Mouse (Mus musculus): ENCODE measurements around the gene Aig1. TPM values are rescaled to one million over a fixed set of nuclear protein-coding genes. Genes with fewer than 3 reads are reported as not detected.
A peak's percentile ranks its signal among the peaks of the same experiment; 100 is the strongest.
"Not testable (repeated sequence)": the region's sequence is repeated elsewhere in the genome, so short reads cannot be mapped to it uniquely, and the experiment has no call there.

The Aig1 gene
- total RNA-seq (2021), result 10 to 100 TPM; 61.1 to 64.1 TPM

- peak; percentile 76 to 86 for DNase-seq (ENCODE audit: low spot score in 2 of 2)
- intact Hi-C loops (cut with DNase I), result loop anchor here (5.0 to 10.0 kb wide), 5 partner anchors 91 to 456 kb away; partner anchors contain the start of gene Hivep2
Measured at GRCm38 (mm10) chr10:13868371-13869321, at the start of gene Aig1. Gene Aig1, minus strand, starts transcription at chr10:13868980.

DNA sequence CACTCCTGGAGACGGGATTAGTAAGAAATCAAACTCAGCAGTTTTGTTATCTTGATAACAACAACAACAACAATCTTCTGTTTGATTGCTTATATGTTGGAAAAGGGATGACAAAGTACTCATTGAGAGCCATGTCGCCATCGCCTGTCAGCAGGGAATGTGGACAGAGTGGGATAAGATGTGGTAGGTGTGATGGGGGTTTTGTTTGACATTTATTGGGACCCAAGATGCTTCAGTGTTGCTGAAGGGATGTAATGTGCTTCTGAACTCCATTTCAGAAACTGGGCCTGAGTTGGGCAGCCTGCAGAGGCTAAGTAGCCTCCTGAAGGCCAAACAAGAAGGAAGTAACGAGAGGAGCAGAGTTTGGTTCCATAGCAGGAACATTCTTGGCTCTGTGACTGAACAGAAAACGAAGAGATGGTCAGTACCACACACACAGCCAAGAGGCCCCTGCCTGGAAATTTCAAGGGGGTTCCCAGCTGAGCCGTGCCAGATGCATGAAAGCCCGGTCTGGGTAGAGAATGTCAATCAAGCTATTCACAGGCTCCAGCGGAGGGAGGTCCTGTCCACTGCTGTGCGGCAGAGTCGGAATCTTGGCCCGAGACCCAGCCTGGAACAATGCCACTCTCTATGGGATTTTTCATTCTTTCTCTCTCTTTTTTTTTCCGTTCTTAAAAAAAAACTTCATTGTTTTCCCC, 48.0 kb upstream of the Aig1 start:
- intact Hi-C loops (cut with DNase I), result no loop called here
- DNase-seq (ENCODE audit: low spot score in 2 of 2), result peak in 1 of 2 experiments; percentile 16

DNA sequence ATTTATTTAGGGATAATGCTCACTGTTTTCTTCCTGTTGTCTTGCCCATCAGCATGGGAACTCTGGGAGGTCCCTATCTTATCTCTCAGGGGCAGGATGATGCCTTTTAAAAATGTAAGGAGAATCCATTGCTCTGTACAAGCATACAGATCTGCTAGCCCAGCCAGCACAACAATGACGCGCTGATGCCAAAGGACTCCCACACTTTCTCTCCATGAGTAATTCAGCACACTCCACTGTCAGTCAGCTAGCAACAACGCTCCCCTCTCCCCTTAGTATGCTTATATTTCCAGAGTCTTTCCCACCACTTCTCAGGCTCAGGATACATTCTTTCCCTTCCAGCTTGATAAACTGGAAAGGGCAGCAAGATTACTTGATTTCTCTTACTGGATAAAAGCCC, 46.4 kb upstream of the Aig1 start:
- no peak for DNase-seq (ENCODE audit: low spot score in 2 of 2)
- intact Hi-C loops (cut with DNase I), result no loop called here

DNA sequence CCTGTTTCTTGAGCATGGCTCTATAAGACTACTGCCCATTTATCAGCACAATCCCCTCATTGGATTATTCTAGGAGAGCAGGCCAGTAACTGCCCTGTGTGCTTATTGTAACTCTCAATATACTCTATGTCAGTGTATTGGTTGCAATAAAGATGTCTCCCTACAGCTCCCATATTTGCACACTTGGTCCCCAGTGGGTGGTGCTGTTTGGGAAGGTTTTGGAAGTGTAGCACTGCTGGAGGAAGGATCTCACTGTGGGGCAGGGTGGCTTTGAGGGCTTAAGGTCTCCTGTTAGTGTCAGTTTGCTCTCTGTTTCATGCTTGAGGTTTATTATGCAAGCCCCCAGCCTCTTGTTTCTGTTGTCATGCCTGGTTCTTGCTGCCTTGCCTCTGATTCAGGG, 44.9 kb upstream of the Aig1 start:
- DNase-seq (ENCODE audit: low spot score in 2 of 2), result no peak
- intact Hi-C loops (cut with DNase I), result no loop called here

DNA sequence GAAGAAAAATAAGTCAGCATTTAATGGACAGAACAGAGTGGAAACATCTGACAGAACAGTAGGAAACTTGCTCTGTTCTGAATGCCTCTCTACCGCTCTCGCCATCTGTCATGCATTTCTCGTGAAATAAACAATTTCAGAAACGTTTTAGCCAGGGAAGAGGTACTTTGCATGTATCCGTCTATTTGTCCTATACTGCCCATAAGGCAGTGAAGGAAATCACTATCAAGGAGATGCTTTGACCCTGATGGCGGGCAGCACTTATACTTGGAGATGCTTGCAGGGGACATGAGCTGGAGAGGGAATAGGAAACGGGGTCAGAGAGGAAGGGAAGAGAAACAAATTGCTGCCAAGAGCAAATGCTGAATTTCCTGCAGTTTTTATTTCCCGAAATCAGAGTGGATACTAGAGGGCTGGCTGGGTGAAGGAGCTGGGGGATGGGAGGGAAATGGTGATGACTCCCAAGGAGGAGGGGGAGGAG, 37.5 kb upstream of the Aig1 start:
- intact Hi-C loops (cut with DNase I), result no loop called here
- no peak for DNase-seq (ENCODE audit: low spot score in 2 of 2)

DNA sequence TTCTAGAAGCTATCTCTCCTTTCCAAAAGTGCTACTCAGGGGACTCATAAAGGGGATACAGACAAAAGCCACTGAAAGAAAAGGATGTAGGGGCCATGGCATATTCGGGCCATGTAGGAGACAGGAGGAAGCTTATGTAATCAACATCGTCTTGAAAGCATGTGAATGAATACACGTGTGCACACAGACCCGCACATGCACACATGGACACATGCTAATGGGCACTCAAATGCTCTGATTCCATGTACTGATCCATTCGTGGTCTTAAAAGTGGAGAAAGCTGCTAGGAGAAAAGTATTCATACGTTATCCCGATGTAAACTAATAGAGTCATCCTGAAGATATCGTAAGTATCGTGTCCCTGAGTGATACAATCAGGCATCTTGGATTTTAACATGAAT, 36.8 kb upstream of the Aig1 start:
- no peak for DNase-seq (ENCODE audit: low spot score in 2 of 2)
- intact Hi-C loops (cut with DNase I), result no loop called here

DNA sequence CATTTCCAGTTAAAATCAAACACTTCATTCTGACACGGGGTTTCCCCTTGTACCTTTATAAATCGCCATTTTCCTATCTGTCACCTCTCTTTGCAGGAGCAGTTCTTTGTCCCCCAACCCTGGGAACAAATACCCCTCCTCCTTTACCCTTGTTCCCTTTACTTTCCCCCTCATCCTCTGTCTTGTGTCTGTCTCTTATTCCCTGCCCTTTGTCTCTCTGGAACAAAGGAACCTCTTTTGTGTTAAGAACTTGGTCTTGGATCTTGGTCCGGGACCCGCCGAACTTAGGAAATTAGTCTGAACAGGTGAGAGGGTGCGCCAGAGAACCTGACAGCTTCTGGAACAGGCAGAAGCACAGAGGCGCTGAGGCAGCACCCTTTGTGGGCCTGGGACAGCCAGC, 24.0 kb upstream of the Aig1 start:
- intact Hi-C loops (cut with DNase I); DNase-seq (ENCODE audit: low spot score in 2 of 2): not testable (repeated sequence)

GRCm38 (mm10) chr10:13882975-13883875, 14.4 kb upstream of the Aig1 start:
- DNase-seq (ENCODE audit: low spot score in 2 of 2), result no peak
- intact Hi-C loops (cut with DNase I), result no loop called here

DNA sequence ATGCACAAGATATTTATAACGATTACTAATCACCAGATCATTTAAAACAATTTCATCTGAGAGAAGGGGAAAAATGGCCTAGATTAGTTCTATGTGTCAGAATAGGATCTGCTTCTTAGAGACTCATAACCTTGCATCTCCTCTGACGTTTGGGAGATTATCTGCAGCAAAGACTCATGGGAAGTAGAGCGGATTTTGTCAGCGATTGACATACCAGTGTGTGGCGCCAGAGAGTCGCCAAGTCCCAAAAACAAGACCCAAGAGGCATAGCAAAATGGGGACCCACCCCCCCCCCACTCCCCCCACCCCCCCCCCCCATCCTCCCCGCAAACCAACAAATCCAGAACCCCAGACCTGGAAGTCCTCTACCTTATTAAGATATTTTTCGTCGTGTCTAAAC, 13.7 kb upstream of the Aig1 start:
- intact Hi-C loops (cut with DNase I), result no loop called here
- DNase-seq (ENCODE audit: low spot score in 2 of 2), result no peak

DNA sequence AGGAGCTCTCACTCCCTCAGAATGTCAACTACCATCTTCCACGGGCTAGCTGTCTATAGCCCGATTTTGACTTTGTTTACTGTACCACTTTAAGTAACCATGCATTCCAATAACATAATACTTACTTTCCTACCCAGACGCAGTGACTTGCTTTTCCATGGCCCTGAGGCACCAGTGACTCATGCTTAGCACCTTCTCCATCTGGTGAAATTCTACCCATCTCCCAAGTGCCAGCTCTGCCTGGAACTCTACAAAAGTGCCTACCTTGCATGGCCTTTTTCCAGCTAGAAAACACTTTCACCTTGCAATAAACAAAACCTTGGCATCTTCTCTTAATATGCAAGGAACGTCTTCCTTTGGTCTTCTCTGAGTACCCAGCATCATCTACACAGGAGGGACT, 9.9 kb upstream of the Aig1 start:
- no peak for DNase-seq (ENCODE audit: low spot score in 2 of 2)
- intact Hi-C loops (cut with DNase I), result no loop called here

DNA sequence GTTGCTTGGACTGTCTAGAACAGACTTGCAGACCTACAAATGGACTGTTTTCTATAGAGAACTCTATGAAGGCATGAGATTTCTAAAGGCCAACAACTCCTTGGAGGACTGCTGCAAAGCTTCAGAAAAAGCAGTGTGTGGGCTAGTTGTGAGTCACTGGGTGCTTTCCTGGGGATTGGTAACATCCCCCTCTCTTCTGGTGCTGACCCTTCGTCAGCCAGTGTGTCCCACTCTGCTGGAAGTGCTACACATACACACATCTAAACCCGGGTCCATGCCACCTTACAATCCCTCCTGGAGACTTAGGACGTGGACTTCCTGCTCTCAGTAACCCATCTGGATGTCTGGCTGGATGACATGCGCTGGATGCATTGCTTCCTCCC, 6.2 kb upstream of the Aig1 start:
- peak; percentile 37 to 39 for DNase-seq (ENCODE audit: low spot score in 2 of 2)
- intact Hi-C loops (cut with DNase I), result no loop called here

DNA sequence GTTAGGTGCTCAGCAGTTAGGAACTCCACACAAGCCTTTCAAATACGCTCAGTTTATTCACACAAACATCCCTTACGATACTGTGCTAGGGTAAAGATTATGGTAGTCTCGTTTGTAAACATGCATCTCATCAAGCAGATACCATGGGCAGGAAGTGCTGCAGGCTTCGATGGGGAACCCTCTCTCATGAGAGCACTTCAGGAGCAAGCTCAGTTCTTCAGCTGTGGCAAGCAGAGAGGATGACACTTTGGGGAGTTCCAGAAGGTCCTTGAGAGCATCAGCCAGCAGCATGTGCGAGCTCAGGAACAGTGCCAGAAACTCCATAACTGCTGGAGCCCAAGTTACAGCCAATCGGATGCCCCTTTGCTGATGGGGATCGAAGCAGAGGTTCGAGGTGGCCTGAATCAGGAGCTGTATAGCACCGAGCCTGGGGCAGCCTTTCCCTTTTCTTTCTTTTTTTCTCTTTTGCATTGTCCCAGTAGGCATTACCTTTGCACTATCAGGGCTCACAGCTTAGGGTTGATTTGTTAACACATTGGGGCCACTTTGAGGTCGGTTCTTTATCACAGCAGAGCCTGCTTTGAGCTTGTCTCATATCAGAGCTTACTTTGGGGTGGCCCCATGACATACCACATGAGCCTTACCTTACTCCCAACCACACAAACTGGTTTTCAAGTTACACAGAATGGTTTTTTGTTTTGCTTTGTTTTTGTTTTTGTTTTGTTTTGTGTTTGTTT, 5.7 kb upstream of the Aig1 start:
- intact Hi-C loops (cut with DNase I), result no loop called here
- no peak for DNase-seq (ENCODE audit: low spot score in 2 of 2)

DNA sequence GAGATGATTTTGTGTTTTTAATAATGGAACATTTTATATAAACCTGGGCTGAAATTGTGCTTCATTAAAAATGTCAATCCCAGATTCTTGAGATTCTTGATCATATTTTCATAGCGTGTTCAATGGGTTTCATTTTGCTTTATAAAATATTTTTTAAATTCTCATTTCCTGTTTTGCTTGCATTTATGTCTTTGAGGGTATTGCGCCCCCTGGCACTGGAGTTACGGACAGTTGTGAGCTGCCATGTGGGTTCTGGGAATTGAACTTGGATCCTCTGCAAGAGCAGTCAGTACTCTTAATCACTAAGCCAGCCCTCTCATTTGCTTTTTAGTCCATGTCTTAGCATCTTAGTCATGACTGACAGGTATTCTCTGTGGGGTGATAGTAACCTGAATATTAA, 1.8 kb upstream of the Aig1 start:
- intact Hi-C loops (cut with DNase I), result no loop called here
- DNase-seq (ENCODE audit: low spot score in 2 of 2), result no peak

DNA sequence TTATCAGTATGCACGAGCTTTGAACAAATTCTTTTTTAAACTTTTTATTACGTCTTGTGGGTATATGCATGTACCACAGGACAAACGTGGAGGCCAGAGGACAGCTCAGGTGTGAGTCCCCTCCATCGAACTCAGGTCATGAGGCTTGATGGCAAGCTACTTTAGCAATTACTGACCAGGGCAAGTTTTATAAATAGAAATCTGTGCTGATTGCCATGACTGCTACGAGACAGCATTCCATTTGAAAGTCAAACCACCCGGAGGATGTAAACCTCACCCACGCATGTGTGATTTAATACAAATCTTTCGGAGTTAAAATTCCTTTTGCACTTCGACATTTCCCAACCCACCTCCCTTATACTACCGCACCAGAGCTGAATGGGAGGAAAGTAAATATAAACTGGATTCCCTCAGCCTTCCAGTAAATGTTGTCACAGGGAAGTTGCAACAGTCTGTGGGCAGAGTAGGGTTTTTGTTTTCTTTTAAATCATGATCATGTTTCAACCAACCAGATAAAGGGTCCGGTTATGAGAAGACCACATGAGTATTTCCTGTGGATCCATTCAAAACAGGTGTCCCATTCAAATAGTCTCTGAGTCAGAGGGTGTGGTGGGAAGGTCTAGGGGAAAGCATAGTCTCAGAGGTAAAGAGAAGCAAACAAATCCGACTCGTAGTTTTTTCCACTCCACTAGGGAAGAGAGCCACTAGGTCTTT, 699 bp upstream of the Aig1 start:
- intact Hi-C loops (cut with DNase I), result loop anchor here (5.0 to 10.0 kb wide), 5 partner anchors 92 to 455 kb away; partner anchors contain the start of gene Hivep2
- no peak for DNase-seq (ENCODE audit: low spot score in 2 of 2)

DNA sequence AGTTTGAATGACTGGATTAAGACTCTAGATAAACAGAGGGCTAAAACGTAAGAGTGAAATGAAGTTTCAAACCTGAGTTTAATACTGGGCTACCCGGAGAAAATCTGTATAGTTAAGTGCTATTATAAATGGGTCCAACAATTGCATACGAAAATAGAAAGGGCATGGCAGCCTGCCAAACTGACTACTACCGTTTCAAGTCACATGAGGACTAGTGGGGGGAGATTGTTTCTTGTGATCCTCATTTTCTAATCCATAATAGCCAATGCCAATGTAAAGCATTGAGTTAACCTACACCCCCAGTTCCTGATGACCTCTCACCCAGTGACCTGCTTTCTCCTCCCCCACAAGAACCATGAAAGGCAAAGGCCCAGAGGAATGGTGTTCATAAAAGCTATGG, 2.4 kb downstream of the Aig1 start:
- no peak for DNase-seq (ENCODE audit: low spot score in 2 of 2)
- intact Hi-C loops (cut with DNase I), result loop anchor here (5.0 to 10.0 kb wide), 5 partner anchors 89 to 458 kb away; partner anchors contain the start of gene Hivep2

GRCm38 (mm10) chr10:13861115-13861909, 7.5 kb downstream of the Aig1 start:
- DNase-seq (ENCODE audit: low spot score in 2 of 2), result peak; percentile 56 to 66
- intact Hi-C loops (cut with DNase I), result loop anchor here (5.0 to 10.0 kb wide), 4 partner anchors 243 to 463 kb away; no protein-coding TSS in a partner anchor

DNA sequence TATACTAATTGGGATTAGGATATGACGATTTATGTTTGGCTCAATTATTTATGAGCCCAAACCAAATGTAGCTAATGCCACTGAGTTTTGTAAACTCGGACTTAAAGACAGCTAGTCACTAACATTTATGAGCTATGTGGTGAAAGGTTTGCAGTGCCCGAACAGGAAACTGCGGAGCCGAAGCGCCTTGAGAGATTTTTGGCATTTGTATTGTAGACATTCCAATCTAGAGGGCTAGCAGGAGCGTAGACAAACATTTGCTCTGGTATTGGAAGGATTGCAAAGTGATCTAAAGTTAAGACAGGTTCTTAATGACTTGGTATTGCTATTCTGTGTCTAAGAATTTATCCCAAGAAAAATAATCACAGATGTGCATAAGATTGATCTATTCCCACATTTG, 12.3 kb downstream of the Aig1 start:
- intact Hi-C loops (cut with DNase I), result no loop called here
- no peak for DNase-seq (ENCODE audit: low spot score in 2 of 2)
